Mouse (Mus musculus) liver, embryonic 14.5 days (tissue): ENCODE data around the gene Spindoc. TPM values are rescaled to one million over a fixed set of nuclear protein-coding genes. Genes with fewer than 3 reads are reported as not detected.

Experiments used
- ATAC-seq: fragments of 200-750 bp; cut with Nextera tagmentation; 2 replicates; pipeline ENCODE4 v1.8.0; 2017; ENCODE audit warnings: moderate number of reproducible peaks, mild to moderate bottlenecking, moderate library complexity; ENCODE audit not compliant: insufficient read depth
- DNase-seq, 3 experiments: peaks; one replicate each; pipeline ENCODE4 v3.0.0-alpha.2; 2012 to 2013; ENCODE audit warnings: low read depth in 3 of 3, low spot score in 3 of 3
- H3K27ac ChIP-seq: fragments of 300-500 bp; sonication (generic); 2 replicates; pipeline ENCODE4 v1.5.1; 2014; ENCODE audit warnings: moderate library complexity, mild to moderate bottlenecking, control low read depth, inconsistent platforms
- H3K27me3 ChIP-seq: fragments of 300-500 bp; sonication (generic); 2 replicates; pipeline ENCODE4 v1.6.1; 2014; ENCODE audit warnings: mild to moderate bottlenecking, low read length, moderate library complexity; ENCODE audit not compliant: control insufficient read depth, insufficient read depth
- H3K36me3 ChIP-seq: fragments of 300-500 bp; sonication (generic); replicated peaks from 2 replicates; pipeline ENCODE4 v1.6.1; 2014; ENCODE audit warnings: low read depth; ENCODE audit not compliant: control insufficient read depth, insufficient read depth
- H3K4me1 ChIP-seq, 2 experiments: fragments of 200-500 bp in 1 of 2; fragments of 300-500 bp in 1 of 2; sonication (generic) in 1 of 2; replicated peaks; 2 replicates each; pipeline ENCODE4 v1.6.1; 2012 to 2014; ENCODE audit warnings: antibody characterized with exemption in 1 of 2, inconsistent platforms in 1 of 2, low read length in 1 of 2; ENCODE audit not compliant: control insufficient read depth in 2 of 2, insufficient read depth in 2 of 2
- H3K4me2 ChIP-seq: fragments of 300-500 bp; sonication (generic); 2 replicates; pipeline ENCODE4 v1.6.1; 2014; ENCODE audit warnings: low read depth, mild to moderate bottlenecking, control low read depth, moderate library complexity
- H3K4me3 ChIP-seq, 2 experiments: fragments of 200-500 bp in 1 of 2; fragments of 300-500 bp in 1 of 2; sonication (generic) in 1 of 2; 2 replicates each; pipeline ENCODE4 v1.5.1; 2012 to 2014; ENCODE audit warnings: low read depth in 2 of 2, low read length in 2 of 2, mild to moderate bottlenecking in 2 of 2, control low read depth in 1 of 2, inconsistent platforms in 1 of 2, moderate library complexity in 1 of 2; ENCODE audit not compliant: insufficient read depth in 1 of 2
- H3K9ac ChIP-seq: fragments of 300-500 bp; sonication (generic); replicated peaks from 2 replicates; pipeline ENCODE4 v1.6.1; 2014; ENCODE audit warnings: mild to moderate bottlenecking, control low read depth, moderate library complexity
- H3K9me3 ChIP-seq: fragments of 300-500 bp; sonication (generic); 2 replicates; pipeline ENCODE4 v1.6.1; 2016; ENCODE audit warnings: low read length, mixed read lengths; ENCODE audit not compliant: control insufficient read depth
- CTCF ChIP-seq: IDR thresholded peaks from 2 replicates; pipeline ENCODE4 v1.5.1; 2016; ENCODE audit warnings: antibody characterized with exemption, low read depth, control low read depth
- EP300 ChIP-seq: IDR thresholded peaks from 2 replicates; pipeline ENCODE4 v1.6.1; 2016; ENCODE audit warnings: antibody characterized with exemption, low read depth
- WGBS: fragments of 180-500 bp; shearing (Covaris S2); extraction: QIAGEN DNeasy Blood & Tissue Kit; methylation state at CpG from one replicate; pipeline ENCODE4 v1.1.7; 2014; ENCODE audit not compliant: insufficient replicate concordance; 5-methylcytosine and 5-hydroxymethylcytosine counted together
- polyA plus RNA-seq, 2 experiments: library from polyadenylated mRNA; depleted of rRNA in 1 of 2; stranded (reverse) in 1 of 2; unstranded in 1 of 2; fragments of >200 nt; fragmentation: Nextera tagmentation in 1 of 2; extraction: Ambion mirVana in 1 of 2; gene quantifications; 2 replicates each; pipeline versions ENCODE4 v1.2.1 to v1.2.3; 2012 to 2014

Gene Spindoc
- polyA plus RNA-seq, 2 experiments: 2.2 to 2.5 TPM

DNA sequence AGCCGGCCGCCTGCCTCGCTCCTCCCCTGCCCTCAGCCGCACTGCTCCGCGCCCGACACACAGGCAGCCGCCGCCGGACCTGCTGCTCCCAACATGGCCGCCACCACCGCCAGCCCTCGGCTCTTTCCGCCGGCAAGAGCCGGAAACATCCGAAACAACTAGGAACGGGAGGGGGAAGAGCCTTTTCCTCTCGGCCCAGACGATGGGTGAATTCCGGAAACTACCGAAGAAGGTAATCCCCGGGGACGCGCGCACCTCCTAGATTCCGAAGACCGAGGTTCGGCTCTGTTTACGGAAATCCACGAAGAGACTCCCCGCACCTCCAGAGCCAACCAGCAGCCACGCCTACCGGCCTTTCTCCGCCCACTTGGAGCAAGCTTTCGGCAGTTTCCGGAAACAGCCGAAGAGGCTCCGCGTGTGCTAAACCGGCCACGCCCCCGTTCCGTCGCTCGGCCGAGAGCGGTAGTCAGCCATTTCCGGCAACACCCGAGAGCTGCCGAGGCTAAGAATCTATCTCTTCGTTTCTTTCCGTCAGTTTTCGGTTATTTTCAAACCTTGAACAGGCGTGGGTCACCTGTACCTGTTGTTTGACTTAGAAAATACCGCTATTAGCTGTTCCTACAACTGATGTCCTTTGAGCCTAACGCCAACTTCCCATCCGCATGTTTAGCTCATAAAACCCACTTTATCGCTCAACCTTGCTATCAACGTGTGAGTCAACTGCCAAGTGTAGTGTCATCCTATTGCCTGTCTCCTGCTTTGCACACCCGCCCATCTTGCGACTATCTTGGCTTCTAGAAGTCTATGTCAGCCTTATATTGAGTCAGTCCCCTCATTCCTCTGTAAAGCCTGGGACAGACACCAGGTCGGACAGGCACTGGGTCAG, 41.0 kb downstream of the Spindoc start, which contains the start of gene Mark2:
TSS of gene Mark2 (minus strand) at position 349 of the 886 bp plus-strand sequence.
- Histone ChIP-seq H3K4me2 (peak within 1 kb of the TSS; percentile 95), H3K9me3 (no peaks in the 10 kb centered on the region), H3K4me3 (peak within 1 kb of the TSS; percentile 84 to 93), H3K36me3 (no peaks in the 10 kb centered on the region), H3K27me3 (no peaks in the 10 kb centered on the region), H3K27ac (peak within 1 kb of the TSS; percentile 93), H3K4me1 (peaks cover 29 to 42% of the 10 kb centered on the region in 2 experiments), H3K9ac (peak within 1 kb of the TSS; percentile 94)
- DNase-seq (peak; percentile 98 to 99 (median 99)), ATAC-seq (peak; percentile 89)
- TF ChIP-seq CTCF (no peak), EP300 (no peak)
- WGBS: 1% methylated on average over 63 of the region's 63 CpGs

DNA sequence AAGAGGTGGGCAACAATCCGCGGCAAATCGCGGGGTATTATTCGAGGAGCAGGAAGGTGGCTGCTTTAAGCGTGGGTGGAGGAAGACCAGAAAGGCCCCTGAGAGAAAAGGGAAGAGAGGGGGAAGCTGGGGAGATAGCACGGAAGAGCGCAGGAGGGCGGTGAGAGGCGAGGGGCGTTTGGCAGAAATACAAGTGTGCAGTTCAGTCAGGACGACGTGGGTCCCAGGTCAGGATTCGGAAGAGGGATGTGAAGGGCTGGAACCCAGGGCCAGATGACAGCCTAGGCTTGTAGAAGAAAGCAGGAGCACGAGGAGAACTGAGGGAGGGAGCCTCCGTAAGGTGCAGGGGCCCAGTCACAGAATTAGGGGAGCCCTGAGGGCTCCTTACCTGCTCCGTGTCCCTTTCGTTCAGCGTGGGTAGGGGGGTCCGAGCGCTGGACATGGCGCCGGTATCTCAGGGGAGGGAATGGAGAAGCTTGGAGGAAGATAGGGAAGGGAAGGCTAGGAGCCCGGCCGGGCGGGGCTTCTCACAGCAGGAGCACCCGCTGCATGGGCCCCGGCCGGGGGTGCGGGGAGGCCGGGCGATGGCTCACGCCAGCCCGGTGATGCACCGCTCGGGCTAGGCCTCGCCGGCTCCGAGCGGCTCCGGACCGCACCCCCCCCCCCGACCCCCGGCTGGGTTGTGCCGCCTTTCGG, 41.9 kb downstream of the Spindoc start:
- H3K4me2 ChIP-seq: peak overlapping the region; percentile 95
- no peaks in the 10 kb centered on the region for H3K36me3 ChIP-seq
- no peaks in the 10 kb centered on the region for H3K27me3 ChIP-seq
- H3K4me3 ChIP-seq: peak overlapping the region; percentile 84 to 93
- H3K9me3 ChIP-seq: no peaks in the 10 kb centered on the region
- peak overlapping the region; percentile 62 for H3K27ac ChIP-seq
- TF ChIP-seq EP300 (no peak), CTCF (no peak)
- H3K4me1 ChIP-seq: peaks cover 29 to 42% of the 10 kb centered on the region in 2 experiments
- peak overlapping the region; percentile 94 for H3K9ac ChIP-seq
- DNase-seq (no peak), ATAC-seq (peak; percentile 74)
- under 1% methylated on average over 37 of the region's 46 CpGs for WGBS

DNA sequence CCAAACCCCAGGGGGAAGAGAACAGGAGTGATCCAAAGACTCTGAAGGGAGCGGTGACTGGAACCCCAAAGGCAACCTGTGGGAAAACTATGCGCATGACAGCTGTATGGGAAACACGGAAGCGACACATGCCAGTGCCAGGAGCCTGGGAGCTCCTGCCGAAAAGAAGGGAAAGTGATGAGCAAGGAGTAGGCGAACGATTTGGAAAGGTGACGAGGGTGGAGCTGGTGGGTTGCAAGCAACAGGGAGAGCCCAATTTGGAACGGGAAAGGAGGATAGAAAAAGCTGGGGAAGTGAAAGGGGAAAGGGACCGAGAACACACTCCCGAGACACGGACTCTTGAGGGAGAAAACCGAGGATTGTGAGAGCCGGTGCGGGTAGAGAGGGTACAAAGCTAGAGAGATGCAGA, 42.4 kb downstream of the Spindoc start:
- no peak for DNase-seq
- no peaks in the 10 kb centered on the region for H3K36me3 ChIP-seq
- TF ChIP-seq CTCF: no peak
- TF ChIP-seq EP300: no peak

DNA sequence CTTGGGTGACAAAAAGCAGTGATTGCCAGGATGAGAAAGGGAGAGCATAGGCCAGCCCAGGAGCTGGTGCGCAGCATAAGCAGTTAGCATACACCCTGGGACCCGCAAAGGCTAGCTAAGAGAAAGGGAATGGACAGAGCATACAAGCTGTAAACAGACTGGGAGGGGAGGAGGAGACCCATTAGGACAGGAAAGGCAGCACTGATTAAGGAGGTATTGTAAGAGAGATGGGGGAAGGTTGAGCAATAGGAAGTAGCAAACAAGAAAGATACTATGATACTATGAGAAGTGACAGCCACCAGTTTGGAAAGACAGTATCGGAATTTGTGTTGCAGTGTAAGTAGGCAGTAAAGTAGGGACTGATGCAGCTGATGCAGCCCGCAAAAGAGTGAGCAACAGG, 42.9 kb downstream of the Spindoc start:
- Histone ChIP-seq H3K4me2 (peak overlapping the region; percentile 95), H3K36me3 (no peaks in the 10 kb centered on the region), H3K9me3 (no peaks in the 10 kb centered on the region), H3K4me1 (peaks cover 29 to 42% of the 10 kb centered on the region in 2 experiments), H3K4me3 (peak overlapping the region; percentile 84 to 93), H3K27me3 (no peaks in the 10 kb centered on the region), H3K27ac (no peak overlapping the region), H3K9ac (peak overlapping the region; percentile 94)
- WGBS: 30% methylated on average over 4 of the region's 4 CpGs
- ATAC-seq (no peak), DNase-seq (no peak)
- TF ChIP-seq EP300 (no peak), CTCF (no peak)

More for the DNA sequence above, 42.4 kb downstream of the Spindoc start:
- H3K4me2 ChIP-seq: peak overlapping the region; percentile 95
- H3K9me3 ChIP-seq: no peaks in the 10 kb centered on the region
- no peak for ATAC-seq
- peak overlapping the region; percentile 94 for H3K9ac ChIP-seq
- WGBS: 1% methylated on average over 15 of the region's 15 CpGs
- H3K27me3 ChIP-seq: no peaks in the 10 kb centered on the region
- peak overlapping the region; percentile 84 to 93 for H3K4me3 ChIP-seq
- no peak overlapping the region for H3K27ac ChIP-seq
- peaks cover 29 to 42% of the 10 kb centered on the region in 2 experiments for H3K4me1 ChIP-seq

DNA sequence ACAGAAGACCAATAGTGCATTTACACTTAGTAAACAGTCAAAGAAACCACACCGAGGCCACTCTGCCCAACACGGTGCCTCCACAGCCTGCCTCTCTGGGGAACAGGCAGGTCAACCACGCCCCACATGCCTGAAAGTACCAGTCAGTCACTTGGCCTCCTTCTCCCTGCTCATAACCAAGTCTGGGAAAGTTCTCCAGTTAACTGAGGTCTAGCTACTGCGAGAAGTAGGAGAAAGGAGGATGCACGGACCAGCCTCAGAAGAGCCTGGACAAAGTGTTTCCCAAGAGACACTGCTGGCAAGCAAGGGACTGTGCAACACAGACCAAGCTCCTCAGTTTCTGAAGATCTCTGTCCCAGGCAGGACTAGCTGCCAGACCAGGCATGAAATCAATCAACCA, 43.8 kb downstream of the Spindoc start:
- 37% methylated on average over 5 of the region's 5 CpGs for WGBS
- peaks cover 29 to 46% of the 10 kb centered on the region in 2 experiments for H3K4me1 ChIP-seq

More for the DNA sequence above, 43.8 kb downstream of the Spindoc start:
- ATAC-seq: no peak
- Histone ChIP-seq H3K27ac (no peak overlapping the region), H3K36me3 (no peaks in the 10 kb centered on the region), H3K4me2 (peak overlapping the region; percentile 95), H3K9me3 (no peaks in the 10 kb centered on the region), H3K27me3 (no peaks in the 10 kb centered on the region), H3K4me3 (peak overlapping the region; percentile 84 to 93; a peak in 3 of 4 replicates), H3K9ac (no peak overlapping the region)
- no peak for DNase-seq
- TF ChIP-seq EP300 (no peak), CTCF (no peak)
